Mouse (Mus musculus) kidney, adult 2 months (tissue): ENCODE data around the gene Stk38. TPM values are rescaled to one million over a fixed set of nuclear protein-coding genes. Genes with fewer than 3 reads are reported as not detected.

ENCODE experiments used
- DNase-seq: peaks from one replicate; pipeline ENCODE4 v3.0.0; 2021
- H3K27ac ChIP-seq: fragments of 200-500 bp; 2 replicates; pipeline ENCODE4 v1.5.1; 2012; ENCODE audit warnings: low read depth, low read length, control low read depth, inconsistent platforms; ENCODE audit not compliant: insufficient read depth
- H3K27me3 ChIP-seq: fragments of 200-500 bp; replicated peaks from 2 replicates; pipeline ENCODE4 v1.6.1; 2012; ENCODE audit warnings: mild to moderate bottlenecking, moderate library complexity, low read length, inconsistent platforms; ENCODE audit not compliant: control insufficient read depth, insufficient read depth
- H3K36me3 ChIP-seq: fragments of 200-500 bp; 2 replicates; pipeline ENCODE4 v1.6.1; 2012; ENCODE audit warnings: mild to moderate bottlenecking, moderate library complexity, low read length, inconsistent platforms; ENCODE audit not compliant: control insufficient read depth, insufficient read depth
- H3K4me1 ChIP-seq: fragments of 200-500 bp; 2 replicates; pipeline ENCODE4 v1.6.1; 2011; ENCODE audit warnings: low read length; ENCODE audit not compliant: control insufficient read depth, insufficient read depth
- H3K4me3 ChIP-seq: fragments of 200-500 bp; 2 replicates; pipeline ENCODE4 v1.5.1; 2011; ENCODE audit warnings: mild to moderate bottlenecking, low read depth, low read length, control low read depth; ENCODE audit not compliant: insufficient read depth
- CTCF ChIP-seq: fragments of 200-500 bp; conservative IDR thresholded peaks from 2 replicates; pipeline ENCODE4 v1.5.1; 2011; ENCODE audit warnings: low read depth, mild to moderate bottlenecking, control low read depth, low read length, moderate library complexity, mixed read lengths; ENCODE audit not compliant: insufficient read depth, insufficient read length
- POLR2A ChIP-seq: fragments of 200-500 bp; IDR thresholded peaks from one replicate; pipeline ENCODE4 v1.6.1; 2011; ENCODE audit warnings: low read depth, low read length, control low read depth
- WGBS: fragments of 180-500 bp; shearing (Covaris S2); methylation state at CpG from one replicate; pipeline ENCODE4 v1.1.7; 2018; 5-methylcytosine and 5-hydroxymethylcytosine counted together
- polyA plus RNA-seq: library from polyadenylated mRNA; depleted of rRNA; stranded (reverse); fragments of >200 nt; gene quantifications from 2 replicates; pipeline ENCODE4 v1.2.3, GENCODE M21; 2012

Stk38 gene
- polyA plus RNA-seq, 1 experiment: 61.7 TPM

DNA sequence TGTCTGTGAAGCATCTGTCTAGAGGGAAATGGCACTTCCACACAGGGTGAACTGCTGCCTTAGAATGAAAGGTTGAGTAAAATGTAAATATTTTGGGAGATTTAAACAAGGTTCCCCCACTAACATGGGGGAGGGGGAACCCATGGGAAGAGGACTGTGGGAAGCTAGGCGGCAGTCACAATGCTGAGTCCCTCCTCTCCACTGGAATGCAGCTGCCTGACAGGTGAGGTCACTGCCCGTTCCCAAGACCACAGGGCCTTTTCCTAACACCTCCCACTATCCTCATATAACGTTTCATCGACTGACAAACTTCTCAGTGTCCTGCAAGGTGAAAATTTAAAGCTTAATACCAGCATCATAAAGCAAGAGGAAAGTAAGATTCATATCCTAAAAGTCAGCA is 25.2 kb downstream of the Stk38 start:
- Histone ChIP-seq H3K36me3 (peaks cover 4% of the 10 kb centered on the region), H3K27me3 (no peaks in the 10 kb centered on the region), H3K27ac (no peak overlapping the region), H3K4me3 (no peak overlapping the region), H3K4me1 (peaks cover 2% of the 10 kb centered on the region; the same call in 1 of the 2 replicates)
- TF ChIP-seq CTCF: no peak
- TF ChIP-seq POLR2A: no peak
- WGBS: 34% methylated on average over 4 of the region's 4 CpGs
- DNase-seq: no peak

DNA sequence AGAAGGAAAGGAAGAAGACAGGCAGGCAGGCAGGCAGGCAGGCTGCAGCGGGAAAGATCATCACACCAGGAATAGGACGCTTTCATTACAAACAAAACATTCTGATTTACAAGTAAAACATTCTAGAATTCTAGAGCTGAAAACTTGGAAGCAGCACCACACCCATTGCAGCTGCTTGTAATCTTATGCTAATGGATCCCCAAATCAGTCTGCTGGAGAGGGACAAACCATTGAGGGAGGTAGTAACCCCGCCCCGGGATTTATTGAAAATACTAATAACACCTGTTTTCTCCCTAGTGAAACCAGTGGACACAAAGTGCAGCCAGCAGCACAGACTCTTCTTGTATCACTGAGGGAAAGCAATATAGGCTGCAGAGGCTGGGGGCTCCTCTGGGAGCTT is 26.7 kb downstream of the Stk38 start:
- TF ChIP-seq CTCF (no peak), POLR2A (no peak)
- Histone ChIP-seq H3K27ac (no peak overlapping the region), H3K4me3 (no peak overlapping the region), H3K27me3 (no peaks in the 10 kb centered on the region), H3K36me3 (peaks cover 5% of the 10 kb centered on the region), H3K4me1 (peaks cover 2% of the 10 kb centered on the region; the same call in 1 of the 2 replicates)
- 72% methylated on average over 4 of the region's 4 CpGs for WGBS
- DNase-seq: no peak

GRCm38 (mm10) chr17:28979091-28979490 is 28.7 kb downstream of the Stk38 start:
- Histone ChIP-seq H3K27me3 (no peaks in the 10 kb centered on the region), H3K4me1 (peaks cover 2% of the 10 kb centered on the region; the same call in 1 of the 2 replicates), H3K4me3 (no peak overlapping the region), H3K27ac (peak overlapping the region; percentile 67), H3K36me3 (peaks cover 5% of the 10 kb centered on the region)
- WGBS: 76% methylated on average over 4 of the region's 4 CpGs
- TF ChIP-seq POLR2A: no peak
- no peak for TF ChIP-seq CTCF
- DNase-seq: peak; percentile 78

DNA sequence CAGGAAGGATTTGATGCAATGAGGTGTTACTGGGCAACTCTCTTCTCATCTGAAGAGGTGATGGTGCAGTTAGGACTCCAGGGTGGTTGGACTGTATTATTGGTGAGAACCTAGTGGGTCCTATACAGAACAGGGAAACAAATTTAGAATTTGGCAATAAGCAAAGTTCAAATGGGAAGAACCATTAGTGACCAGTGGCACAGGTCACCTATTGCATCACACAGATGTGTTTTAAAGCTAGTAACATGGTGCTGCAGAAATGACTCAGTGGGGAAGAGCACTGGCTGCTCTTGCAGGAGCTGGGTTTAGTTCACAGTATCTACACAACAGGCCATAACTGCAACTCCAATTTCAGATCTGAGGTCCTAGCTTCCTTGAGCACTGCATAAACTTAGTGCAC is 37.7 kb downstream of the Stk38 start:
- no peak overlapping the region for H3K27ac ChIP-seq
- H3K4me3 ChIP-seq: no peak overlapping the region
- no peak for TF ChIP-seq POLR2A
- TF ChIP-seq CTCF: no peak
- H3K4me1 ChIP-seq: no peaks in the 10 kb centered on the region
- no peak for DNase-seq
- H3K27me3 ChIP-seq: no peaks in the 10 kb centered on the region
- H3K36me3 ChIP-seq: peaks cover 9% of the 10 kb centered on the region

DNA sequence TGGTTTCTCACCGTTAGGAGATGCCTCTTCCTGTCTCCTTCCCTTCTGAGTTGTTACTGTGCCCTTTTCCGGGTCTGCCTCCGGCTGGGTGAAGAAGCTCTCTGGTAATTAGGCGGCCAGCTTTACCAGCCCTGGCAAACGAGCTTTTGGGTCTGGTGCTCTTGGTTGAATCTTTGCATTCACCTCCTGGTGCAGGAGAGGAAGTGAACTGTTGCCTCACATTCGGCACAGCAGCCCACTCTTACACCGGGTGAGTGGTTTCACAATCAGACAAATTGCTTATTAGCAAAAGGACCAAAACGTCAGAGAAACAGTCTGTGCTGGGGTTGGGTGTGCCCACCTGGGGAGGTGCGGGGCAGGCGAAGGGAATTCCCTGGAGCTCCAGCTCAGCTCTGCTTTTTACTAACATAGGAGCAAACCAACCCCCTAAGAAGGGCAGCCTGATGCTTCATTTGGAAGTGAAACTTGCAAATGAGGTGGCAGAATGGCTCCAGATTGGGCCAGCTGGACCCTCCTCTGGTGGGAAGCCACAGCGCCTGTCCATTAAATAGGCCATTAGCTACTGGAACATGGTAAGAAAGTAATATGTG is 40.7 kb downstream of the Stk38 start:
- 73% methylated on average over 11 of the region's 11 CpGs for WGBS
- no peak overlapping the region for H3K4me3 ChIP-seq
- H3K4me1 ChIP-seq: peaks cover 2% of the 10 kb centered on the region; the same call in 1 of the 2 replicates
- no peaks in the 10 kb centered on the region for H3K27me3 ChIP-seq
- TF ChIP-seq CTCF (no peak), POLR2A (no peak)
- no peak overlapping the region for H3K27ac ChIP-seq
- H3K36me3 ChIP-seq: peaks cover 6% of the 10 kb centered on the region
- DNase-seq: no peak

GRCm38 (mm10) chr17:28961596-28961995 is 46.2 kb downstream of the Stk38 start:
- 57% methylated on average over 10 of the region's 10 CpGs for WGBS
- DNase-seq: peak; percentile 86
- H3K4me1 ChIP-seq: peaks cover 13% of the 10 kb centered on the region
- H3K36me3 ChIP-seq: peaks cover 4% of the 10 kb centered on the region
- peak overlapping the region; percentile 81 for H3K27ac ChIP-seq
- no peak overlapping the region for H3K4me3 ChIP-seq
- no peaks in the 10 kb centered on the region for H3K27me3 ChIP-seq
- 0 out of 2 replicates have a peak, but pooled peaks have one; percentile 8 for TF ChIP-seq CTCF
- no peak for TF ChIP-seq POLR2A

DNA sequence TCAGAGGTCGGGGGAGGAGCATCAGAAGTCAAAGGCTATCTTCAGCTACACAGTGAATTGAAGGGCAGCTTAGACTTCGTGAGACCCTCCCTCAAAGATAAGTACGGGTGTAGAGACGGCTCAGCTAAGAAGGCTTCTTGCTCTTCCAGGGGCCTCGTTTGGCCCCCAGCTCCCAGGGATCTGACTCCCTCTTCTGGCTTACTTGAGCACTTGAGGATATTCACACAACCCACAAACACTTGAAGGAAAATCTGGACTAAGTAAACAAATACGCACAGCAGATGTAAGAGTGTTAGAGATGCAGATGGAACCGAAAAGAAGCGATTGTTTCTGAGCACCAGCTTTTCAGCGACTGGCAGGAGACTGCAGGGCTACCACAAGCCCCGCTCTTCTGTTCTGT is 47.2 kb downstream of the Stk38 start:
- WGBS: 75% methylated on average over 10 of the region's 10 CpGs
- TF ChIP-seq POLR2A (no peak), CTCF (0 out of 2 replicates have a peak, but pooled peaks have one; percentile 4)
- Histone ChIP-seq H3K4me3 (no peak overlapping the region), H3K27ac (0 out of 2 replicates have a peak overlapping the region, but pooled peaks have one; percentile 29), H3K36me3 (peaks cover 4% of the 10 kb centered on the region), H3K27me3 (no peaks in the 10 kb centered on the region), H3K4me1 (peaks cover 13% of the 10 kb centered on the region)
- DNase-seq: no peak
